Mouse (Mus musculus) layer of hippocampus, adult 8-10 months (tissue): Measurements from ENCODE around the gene Igflr1. TPM values are rescaled to one million over a fixed set of nuclear protein-coding genes. Genes with fewer than 3 reads are reported as not detected.
A peak's percentile ranks its signal among the peaks of the same experiment; 100 is the strongest.

Source experiments
- DNase-seq, 2 experiments: peaks; one replicate each; pipeline ENCODE4 v3.0.0; 2022; ENCODE audit warnings: low spot score in 2 of 2
- total RNA-seq, 4 experiments: library from RNA; stranded (reverse); gene quantifications; 2 replicates each; pipeline ENCODE4 v1.2.4; 2022

The Igflr1 gene
- total RNA-seq, 4 experiments from 2014 or later, result 4.0 to 5.7 (median 4.6) TPM

DNA sequence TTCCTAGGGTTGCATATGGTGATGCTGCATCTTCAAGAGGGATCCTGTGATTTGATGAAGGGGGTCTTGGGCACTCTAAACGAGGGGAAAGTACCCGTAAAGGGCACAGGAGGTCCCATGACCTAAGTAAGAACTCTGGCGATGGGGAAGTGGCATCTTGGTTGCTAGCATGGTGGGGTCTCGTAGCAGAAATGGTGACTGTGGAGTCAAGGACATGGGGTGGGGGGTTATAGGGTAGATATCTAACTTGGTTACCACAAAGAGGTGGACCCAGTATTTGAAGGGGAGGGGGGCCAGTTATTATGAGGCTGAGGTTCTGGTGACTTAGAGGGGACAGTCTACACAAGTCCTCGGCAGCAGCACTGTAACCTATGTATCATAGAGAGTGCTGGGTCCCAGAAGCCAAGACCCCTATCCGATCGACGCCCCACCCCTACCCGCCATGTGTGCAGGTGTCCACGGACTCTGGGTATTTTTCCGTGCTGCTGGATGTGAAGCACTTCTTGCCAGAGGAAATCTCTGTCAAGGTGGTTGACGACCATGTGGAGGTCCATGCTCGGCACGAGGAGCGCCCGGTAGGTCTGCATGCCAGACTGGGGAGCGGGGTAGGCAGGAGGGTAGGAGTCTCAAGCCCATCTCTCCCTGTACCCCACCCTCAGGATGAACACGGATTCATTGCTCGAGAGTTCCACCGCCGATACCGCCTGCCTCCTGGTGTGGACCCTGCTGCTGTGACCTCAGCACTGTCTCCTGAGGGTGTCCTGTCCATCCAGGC, 11.2 kb upstream of the Igflr1 start:
- no peak for DNase-seq

DNA sequence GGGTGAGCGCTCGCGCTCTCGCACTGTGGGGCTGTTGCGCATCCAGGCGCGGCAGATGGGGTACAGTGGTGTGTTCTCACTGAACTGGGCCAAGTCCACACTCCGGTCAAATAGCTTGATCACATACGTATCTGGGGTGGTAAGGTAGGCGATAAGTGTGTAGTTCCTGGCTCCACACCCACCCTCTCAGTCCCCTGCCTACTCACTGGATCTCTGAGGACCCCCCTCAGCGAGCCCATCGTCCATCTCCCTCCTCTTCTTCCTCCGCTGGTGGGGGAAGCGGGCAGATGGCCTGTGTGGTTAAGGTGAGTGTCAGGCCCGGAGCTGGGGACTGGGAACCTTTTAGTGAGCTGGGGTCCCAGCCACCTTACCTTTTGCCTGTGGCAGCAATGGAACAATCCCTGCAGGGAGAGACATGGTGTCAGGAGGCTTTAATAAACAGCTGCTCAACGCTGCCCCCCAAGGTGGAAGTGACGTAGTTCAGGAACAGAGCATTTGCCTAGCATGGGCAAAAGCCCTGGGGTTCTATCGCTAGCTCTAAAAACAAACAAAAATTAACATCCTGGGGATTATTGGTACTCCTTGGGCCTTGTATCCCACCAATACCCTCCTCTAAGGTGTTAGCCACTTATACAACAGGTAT, 8.2 kb upstream of the Igflr1 start:
- no peak for DNase-seq

DNA sequence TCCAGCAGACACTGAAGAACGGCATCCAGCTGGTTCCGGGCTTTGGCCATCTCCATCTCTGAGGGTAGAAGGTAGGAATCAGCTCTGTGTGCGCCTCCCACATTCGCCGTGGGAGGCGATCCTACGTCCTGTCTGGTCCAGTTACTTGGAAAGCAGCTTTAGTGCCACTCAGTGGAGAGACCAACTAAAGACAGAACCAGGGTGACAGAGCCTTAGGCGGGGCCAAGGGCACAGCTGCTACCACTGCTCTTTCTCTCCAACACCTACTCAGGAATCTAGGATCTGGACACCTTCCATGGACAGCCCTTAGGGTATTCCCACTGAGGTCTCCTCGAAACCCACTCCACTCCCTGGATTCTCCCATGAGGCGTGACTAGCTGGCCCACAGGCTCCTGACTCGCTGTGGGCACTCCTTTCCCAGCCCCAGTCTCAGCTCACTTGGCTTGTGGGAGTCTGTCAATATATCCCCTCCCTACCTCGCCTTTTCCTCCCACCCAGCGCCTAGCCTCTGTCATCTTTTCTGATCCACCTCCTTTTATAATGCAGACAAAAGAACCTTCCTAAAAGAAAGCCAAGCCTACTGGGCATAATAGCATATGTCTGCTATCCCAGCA, 7.2 kb upstream of the Igflr1 start:
- DNase-seq, result no peak

DNA sequence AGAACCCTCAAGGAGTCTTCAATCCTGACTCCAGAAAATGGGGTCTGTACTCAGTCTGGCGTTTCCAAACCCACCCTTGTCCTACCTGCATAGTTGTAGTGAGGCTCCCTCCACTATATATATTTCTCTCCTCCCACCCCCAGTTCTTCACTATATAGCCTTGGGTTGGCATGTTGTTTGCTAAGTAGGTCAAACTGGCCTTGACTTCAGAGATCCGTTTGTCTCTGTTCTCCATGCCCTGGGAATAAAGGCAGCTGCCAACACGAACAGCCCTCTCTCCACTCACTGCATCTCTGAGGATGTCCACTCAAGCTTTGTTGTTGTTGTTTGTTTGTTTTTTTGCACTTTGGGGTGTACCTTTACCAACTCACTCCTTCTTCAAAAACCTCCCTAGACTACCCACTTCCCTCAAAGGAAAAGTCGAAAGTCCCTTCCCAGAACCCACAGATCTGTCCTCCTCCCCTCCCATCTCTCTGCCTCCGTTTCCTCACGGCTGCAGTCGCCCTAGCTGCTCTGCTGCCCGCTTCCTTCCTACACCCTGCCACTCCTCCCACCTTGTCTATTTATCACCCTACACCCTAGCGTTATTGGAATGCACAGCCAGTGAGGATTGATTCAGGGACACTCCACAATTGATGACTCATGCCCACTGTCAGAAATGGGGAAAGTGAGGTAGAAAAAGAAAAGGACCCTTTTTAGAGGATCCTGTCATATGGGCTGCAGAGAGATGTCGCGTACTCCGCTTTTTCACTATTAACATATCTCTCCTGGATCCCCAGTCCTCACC, 6.4 kb upstream of the Igflr1 start:
- DNase-seq, result no peak

GRCm38 (mm10) chr7:30559443-30559954, 5.7 kb upstream of the Igflr1 start, which contains the start of gene Lin37:
Gene Lin37 (minus strand): TSS chr7:30559838.
- peak; percentile 99 for DNase-seq

- no peak for DNase-seq
Observed at GRCm38 (mm10) chr7:30560296-30560695, 4.9 kb upstream of the Igflr1 start.

GRCm38 (mm10) chr7:30562526-30563116, 2.6 kb upstream of the Igflr1 start:
- DNase-seq, result peak in 1 of 2 experiments; percentile 44

GRCm38 (mm10) chr7:30563117-30563905, 1.9 kb upstream of the Igflr1 start, which contains the start of the genes U2af1l4, Gm49396 and Psenen:
Gene U2af1l4 (plus strand): TSS chr7:30563301.
Gene Gm49396 (plus strand): TSS chr7:30563344.
Gene Psenen (minus strand): TSS chr7:30563627.
- peak; percentile 96 for DNase-seq

- no peak for DNase-seq
Observed at GRCm38 (mm10) chr7:30563906-30564280, 1.3 kb upstream of the Igflr1 start.

DNA sequence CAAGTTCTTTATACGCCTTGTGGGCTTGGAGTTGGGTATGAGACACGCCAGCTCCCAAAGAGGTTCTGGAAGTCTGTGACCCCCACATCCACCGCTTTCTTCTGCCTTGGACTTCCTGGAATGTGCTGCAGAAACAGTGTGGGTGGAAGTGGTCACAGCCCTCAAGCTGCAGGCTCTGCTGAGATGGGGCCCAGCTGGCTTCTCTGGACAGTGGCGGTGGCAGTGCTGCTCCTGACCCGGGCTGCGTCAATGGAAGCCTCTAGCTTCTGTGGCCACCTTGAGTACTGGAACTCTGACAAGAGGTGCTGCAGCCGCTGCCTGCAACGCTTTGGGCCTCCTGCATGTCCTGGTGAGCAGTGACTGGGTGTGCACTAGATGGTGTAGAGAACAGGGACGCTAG, 806 bp downstream of the Igflr1 start:
- DNase-seq, result no peak

DNA sequence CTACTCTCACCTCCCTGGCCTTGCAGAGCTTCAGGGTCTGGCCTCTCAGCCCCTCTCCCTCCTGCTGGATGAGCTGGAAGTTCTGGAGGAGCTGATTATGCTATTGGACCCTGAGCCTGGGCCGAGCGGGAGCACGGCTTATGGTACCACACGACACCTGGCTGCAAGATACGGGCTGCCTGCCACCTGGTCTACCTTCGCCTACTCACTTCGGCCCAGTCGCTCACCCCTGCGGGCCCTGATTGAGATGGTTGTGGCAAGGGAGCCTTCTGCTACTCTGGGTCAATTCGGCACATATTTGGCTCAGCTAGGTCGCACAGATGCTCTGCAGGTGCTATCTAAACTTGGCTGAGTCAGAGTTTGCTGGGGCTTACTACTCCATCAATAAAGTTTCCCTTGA, 2.3 kb downstream of the Igflr1 start:
- no peak for DNase-seq

DNA sequence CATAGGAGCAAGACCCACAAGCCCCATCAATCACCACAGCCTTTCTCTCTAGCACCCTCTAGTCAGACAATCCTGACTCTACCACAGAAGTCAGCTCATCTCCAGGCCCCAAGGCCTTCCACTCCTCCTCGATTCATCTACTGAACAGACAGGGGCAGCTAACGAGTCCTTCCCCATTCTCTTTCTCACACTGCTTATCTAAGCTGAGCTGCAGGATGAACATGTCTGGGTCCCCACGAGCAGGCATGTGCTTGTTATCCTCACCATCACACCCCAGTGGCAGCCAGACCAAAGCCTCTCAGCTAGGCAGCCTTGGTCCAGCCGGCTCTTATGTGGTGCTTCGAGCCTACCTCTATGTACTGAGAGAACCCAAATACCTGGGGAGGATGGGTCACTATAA, 7.2 kb downstream of the Igflr1 start:
- no peak for DNase-seq

DNA sequence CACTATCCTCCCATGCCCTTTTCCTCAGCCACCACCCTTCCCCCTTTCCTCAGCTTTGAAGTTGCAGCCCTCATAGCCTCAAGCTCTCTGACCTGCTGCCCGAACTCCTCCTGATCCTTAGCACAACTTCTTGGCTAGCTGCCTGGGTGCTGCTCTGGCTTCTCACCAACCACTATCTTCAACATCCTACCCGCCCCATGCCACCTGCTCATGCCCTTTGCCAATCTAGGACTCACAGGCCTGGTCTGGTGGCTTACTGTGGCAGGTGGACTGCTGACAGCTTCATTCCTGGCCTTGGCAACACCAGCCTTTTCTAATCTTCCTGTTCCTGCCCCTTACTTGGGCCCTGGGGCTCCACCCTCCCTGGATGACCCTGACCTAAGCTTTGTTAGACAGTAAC, 7.7 kb downstream of the Igflr1 start:
- DNase-seq, result no peak

DNA sequence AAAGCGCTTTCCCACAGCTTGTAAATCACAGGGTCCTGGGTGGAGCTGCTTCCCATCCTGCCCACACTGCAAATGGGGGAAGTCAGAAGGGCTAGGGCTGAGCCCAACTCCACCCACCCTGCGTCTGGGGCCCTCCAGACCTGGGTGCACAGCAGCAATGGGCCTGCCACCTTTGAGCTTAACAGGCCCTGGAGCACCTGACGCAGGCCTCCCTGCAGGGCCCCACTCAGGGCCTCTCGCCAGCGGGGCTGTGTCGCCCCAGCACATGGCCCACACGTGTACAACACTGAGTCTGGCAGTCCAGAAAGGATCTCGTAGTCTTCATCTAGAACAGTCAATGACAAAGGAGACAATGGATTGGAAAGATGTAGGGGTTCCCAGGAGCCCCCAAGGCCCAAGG, 14.7 kb downstream of the Igflr1 start:
- no peak for DNase-seq

DNA sequence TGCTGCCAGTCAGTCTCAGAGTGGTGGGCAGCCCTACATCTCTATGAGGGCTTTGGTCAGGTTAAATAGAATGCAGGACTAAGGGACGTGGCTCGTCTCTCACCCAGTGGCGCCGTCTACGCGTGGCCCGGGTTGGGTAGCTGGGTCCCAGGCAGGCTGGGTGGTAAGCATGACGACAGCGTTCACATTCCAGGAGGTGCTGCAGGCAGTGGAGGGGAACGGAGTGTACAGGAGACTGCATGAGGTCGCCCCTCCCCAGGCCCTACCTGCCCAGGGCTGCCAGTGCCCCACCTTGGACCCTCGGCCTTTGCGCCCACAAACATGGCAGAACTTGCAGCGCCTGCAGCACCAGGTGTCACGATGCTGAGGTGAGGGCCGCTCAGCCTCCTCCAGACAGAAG, 16.3 kb downstream of the Igflr1 start:
- DNase-seq, result no peak

- no peak for DNase-seq
Observed at GRCm38 (mm10) chr7:30584339-30584738, 19.1 kb downstream of the Igflr1 start.

- DNase-seq, result no peak
Observed at GRCm38 (mm10) chr7:30585170-30585569, 19.9 kb downstream of the Igflr1 start.

DNA sequence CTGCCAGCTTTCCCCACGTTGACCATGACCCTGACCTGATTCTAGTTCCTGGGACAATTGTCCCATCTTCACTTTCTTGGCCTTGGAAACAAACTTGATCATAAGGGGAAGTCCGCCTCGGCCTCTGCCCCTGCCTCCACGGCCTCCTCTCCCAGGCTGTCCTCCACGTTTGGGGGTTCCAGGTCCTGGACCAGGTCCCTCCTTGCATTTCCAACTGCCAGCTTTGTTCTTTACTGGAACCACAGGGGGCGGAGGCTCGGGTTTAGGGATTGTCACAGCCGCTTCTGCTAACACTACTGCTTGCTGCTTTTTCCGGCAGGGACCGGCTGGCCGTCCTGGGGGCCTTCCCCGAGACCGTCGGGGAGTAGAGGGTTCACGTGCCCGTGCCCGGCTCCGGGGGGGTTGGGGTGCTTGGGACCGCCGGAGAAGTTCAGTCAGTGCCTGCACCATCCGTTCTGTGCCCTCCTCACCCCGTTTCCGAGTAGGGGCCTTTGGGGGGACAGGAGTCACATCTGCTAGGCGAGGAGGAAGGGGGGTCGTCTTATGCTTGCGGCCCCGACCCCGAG, 21.3 kb downstream of the Igflr1 start:
- DNase-seq, result no peak

DNA sequence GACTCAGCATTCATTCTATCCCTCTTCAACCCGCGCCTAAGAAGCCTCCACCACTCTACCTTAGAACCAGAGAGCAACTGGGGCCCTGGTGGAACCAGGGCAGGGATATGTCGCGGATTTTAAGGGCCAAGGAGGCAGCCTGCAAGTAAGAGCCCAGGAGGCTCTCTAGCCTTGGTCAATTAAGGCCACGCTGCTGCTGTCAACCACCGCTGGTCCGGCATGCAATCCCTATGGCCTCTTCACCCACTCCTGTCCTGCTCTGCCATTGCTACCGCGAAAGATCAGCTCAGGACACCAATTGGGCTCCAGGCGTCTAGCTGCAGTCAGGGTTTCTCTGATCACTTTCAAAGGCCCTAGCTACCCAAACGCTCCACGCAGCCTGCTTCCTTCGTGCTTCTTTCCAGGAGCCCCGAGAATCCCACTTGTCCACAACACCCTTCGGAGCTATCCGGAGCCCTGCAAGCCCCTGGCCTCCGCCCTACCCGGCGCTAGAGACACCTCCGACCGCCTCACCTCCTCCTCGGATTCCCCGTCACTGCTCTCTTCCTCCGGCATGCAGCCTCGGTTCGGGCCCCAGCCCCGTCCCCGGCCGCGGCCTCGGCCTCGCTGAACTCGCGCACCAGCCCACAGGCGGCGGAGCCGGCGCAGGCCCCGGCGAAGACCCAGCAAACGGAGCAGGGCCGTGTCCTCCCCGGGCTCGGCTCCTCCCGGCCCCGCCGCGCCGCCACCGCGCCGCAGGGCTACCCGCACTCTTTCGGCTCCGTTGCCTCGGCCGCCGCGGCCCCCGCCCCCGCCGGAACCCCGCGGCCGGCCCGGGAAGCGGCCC, 22.8 kb downstream of the Igflr1 start:
- peak in 1 of 2 experiments; percentile 46 for DNase-seq
